Mouse (Mus musculus) hindbrain, embryonic 13.5 days (tissue): Measurements from ENCODE around the gene Snw1. TPM values are rescaled to one million over a fixed set of nuclear protein-coding genes. Genes with fewer than 3 reads are reported as not detected.
"Not testable (repeated sequence)": the region's sequence is repeated elsewhere in the genome, so short reads cannot be mapped to it uniquely, and the experiment has no call there.

ENCODE experiments used
- ATAC-seq: fragments of 200-750 bp; cut with Nextera tagmentation; 2 replicates; pipeline ENCODE4 v1.8.0; 2017; ENCODE audit warnings: moderate TSS enrichment; ENCODE audit not compliant: low FRiP score
- H3K27ac ChIP-seq: fragments of 300-500 bp; sonication (generic); 2 replicates; pipeline ENCODE4 v1.5.1; 2015; ENCODE audit warnings: inconsistent platforms, mild to moderate bottlenecking, moderate library complexity
- H3K27me3 ChIP-seq: fragments of 300-500 bp; sonication (generic); 2 replicates; pipeline ENCODE4 v1.6.1; 2015; ENCODE audit warnings: mild to moderate bottlenecking, inconsistent platforms
- H3K36me3 ChIP-seq: fragments of 300-500 bp; sonication (generic); 2 replicates; pipeline ENCODE4 v1.6.1; 2015; ENCODE audit warnings: mild to moderate bottlenecking, inconsistent platforms
- H3K4me1 ChIP-seq: fragments of 300-500 bp; sonication (generic); replicated peaks from 2 replicates; pipeline ENCODE4 v1.6.1; 2015; ENCODE audit warnings: inconsistent platforms
- H3K4me2 ChIP-seq: fragments of 300-500 bp; sonication (generic); 2 replicates; pipeline ENCODE4 v1.6.1; 2015; ENCODE audit warnings: inconsistent platforms, mild to moderate bottlenecking, moderate library complexity
- H3K4me3 ChIP-seq: fragments of 300-500 bp; sonication (generic); 2 replicates; pipeline ENCODE4 v1.5.1; 2015; ENCODE audit warnings: mild to moderate bottlenecking, inconsistent platforms
- H3K9ac ChIP-seq: fragments of 300-500 bp; sonication (generic); 2 replicates; pipeline ENCODE4 v1.6.1; 2015; ENCODE audit warnings: mild to moderate bottlenecking, inconsistent platforms
- H3K9me3 ChIP-seq: fragments of 300-500 bp; sonication (generic); 2 replicates; pipeline ENCODE4 v1.6.1; 2016; ENCODE audit warnings: inconsistent platforms
- whole genome bisulfite sequencing: fragments of 180-500 bp; shearing (Covaris S2); methylation state at CpG from one replicate; pipeline ENCODE4 v1.1.7; 2015; 5-methylcytosine and 5-hydroxymethylcytosine counted together
- polyA plus RNA-seq: library from polyadenylated mRNA; unstranded; fragments of >200 nt; fragmentation: Nextera tagmentation; extraction: Ambion mirVana; gene quantifications from 2 replicates; pipeline ENCODE4 v1.2.1, GENCODE M21; 2015

Snw1 gene
- 124 and 129 TPM in 2 replicates for polyA plus RNA-seq

DNA sequence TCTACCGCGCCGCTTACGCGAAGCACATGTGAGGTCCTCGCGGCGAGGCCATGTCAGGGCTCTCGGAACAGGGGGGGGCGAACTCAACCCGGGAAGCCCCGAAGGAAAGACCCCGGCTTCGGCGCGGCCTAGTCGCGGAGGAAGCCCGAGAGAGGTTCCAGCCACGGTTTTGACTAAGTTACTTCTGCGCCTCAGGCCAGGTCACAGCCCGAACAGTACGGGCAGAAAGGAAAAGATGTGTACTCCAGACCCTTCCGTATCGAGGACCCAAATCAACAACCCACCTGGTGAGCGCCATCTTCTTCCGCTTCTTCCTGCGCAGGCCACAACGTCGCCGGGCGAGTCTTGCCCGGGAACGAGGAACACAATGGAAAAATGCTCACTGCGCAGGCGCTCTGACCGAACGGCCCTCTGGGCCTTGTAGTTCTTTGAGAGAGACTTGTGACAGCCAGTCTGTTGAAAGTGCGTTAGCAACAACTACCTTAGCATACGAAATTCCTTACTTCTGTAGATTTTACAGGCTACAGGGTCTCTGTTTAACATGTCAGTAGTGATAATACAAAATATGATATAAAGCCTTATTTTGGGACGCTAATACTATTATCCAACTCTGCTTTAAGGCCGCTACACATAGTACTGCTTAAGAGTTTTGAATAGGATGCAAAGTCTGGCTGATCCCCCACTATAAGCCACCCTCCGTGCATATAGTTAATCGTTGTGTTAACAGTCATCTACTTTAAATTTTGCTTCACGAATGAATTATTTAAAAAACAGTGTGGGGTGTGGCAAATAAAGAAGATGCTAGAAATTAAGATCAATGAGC is at the start of gene Snw1:
Snw1 (minus strand) TSS at position 311 of the 823 bp plus-strand sequence.
- Histone ChIP-seq H3K4me3 (peak within 1 kb of the TSS; percentile 73), H3K27ac (peak within 1 kb of the TSS; percentile 93), H3K4me2 (peak within 1 kb of the TSS; percentile 71), H3K9ac (peak within 1 kb of the TSS; percentile 92), H3K9me3 (no peaks in the 10 kb centered on the region), H3K36me3 (peaks cover 13% of the 10 kb centered on the region), H3K27me3 (peaks cover 6% of the 10 kb centered on the region; the same call in 1 of the 2 replicates), H3K4me1 (peaks cover 16% of the 10 kb centered on the region)
- 3% methylated on average over 45 of the region's 45 CpGs for WGBS
- peak; percentile 98 for ATAC-seq

DNA sequence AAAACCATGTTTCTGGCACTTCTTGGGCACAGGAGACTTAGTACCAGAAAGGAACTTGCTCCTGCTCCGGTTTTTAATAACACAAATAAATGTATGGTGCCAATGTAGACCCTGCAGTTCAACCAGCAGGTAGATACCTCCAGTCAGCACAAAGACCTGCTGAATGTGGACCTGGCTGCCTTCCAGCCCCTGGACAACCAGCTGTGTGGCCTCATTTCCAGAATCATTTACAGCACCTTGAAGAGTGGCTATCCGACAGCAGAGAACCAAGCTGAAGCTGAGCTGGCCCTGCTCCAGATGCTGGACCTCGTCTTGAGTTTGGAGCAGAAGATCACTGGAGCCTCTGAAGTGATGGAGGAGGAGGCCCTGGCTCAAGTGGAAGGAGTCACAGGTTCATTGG is 47.5 kb upstream of the Snw1 start:
- H3K9me3 ChIP-seq, ATAC-seq, H3K4me2 ChIP-seq, H3K36me3 ChIP-seq, H3K9ac ChIP-seq, H3K27ac ChIP-seq, H3K4me1 ChIP-seq, H3K27me3 ChIP-seq, H3K4me3 ChIP-seq: not testable (repeated sequence)
- 69% methylated on average over 3 of the region's 3 CpGs for WGBS

DNA sequence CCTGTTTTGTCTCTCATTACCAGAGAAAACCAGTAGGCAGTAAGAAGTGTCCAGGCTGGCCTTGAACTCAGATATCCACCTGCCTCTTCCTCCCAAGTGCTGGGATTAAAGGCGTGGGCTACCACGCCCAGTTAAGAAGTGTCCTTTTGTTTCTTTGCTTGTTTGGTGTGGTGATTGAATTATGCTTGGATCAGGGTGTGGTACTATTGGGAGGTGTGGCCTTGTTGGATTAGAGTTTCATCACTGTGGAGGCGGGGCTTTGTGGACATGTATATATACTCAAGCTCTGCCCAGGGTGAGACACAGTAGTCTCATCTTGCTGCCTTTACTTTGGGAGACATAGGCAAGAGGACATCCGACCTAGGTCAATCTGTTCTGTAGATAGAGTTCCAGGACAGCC is 41.9 kb upstream of the Snw1 start, which contains the start of gene Gm8300:
Gm8300 (plus strand) TSS at position 301 of the 400 bp plus-strand sequence.
- H3K36me3 ChIP-seq, H3K4me3 ChIP-seq, H3K9ac ChIP-seq, H3K27me3 ChIP-seq, ATAC-seq, H3K27ac ChIP-seq, H3K9me3 ChIP-seq, H3K4me2 ChIP-seq, H3K4me1 ChIP-seq: not testable (repeated sequence)
- WGBS: 90% methylated on average over 4 of the region's 4 CpGs

DNA sequence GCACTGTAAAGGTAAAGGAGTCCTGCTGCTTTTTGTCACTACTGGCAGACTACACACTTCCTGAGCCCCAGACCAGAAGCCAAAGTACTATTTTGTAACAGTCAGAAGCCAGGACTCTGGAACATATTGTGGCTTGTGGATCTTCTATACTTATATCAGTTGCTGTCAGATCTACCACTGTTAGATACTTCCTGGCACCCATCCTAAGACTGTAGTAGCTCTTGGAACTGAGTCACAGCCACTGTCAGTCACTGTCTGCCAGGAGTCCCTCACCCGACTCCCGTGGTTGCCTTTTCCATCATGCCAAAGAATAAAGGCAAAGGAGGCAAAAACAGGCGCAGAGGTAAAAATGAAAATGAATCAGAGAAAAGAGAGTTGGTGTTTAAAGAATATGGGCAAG is 22.3 kb upstream of the Snw1 start, which contains the start of gene Gm5788:
Gm5788 (plus strand) TSS at position 301 of the 400 bp plus-strand sequence.
- H3K27ac ChIP-seq, H3K4me2 ChIP-seq, H3K9me3 ChIP-seq, H3K36me3 ChIP-seq, H3K4me1 ChIP-seq, H3K9ac ChIP-seq, H3K27me3 ChIP-seq, H3K4me3 ChIP-seq, ATAC-seq: not testable (repeated sequence)
- 85% methylated on average over 3 of the region's 3 CpGs for WGBS

DNA sequence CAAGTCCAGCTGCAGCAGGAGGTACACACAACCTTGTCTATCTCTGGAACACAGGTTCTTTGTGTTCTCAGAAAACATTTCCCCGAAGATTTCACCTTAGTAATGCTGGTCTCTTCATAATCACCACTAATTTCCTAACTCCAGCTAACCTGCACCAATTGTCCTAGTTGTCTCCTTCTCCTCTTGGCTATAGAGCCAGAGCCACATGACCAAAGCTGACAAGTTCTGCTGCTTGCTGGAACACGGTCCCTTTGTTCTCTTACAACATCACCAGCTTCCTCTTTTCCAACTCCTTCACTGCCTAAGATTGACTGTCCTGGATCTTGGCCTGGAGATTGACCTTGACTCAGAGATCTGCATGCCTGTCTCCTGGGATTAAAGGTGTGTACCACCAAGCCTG is 16.6 kb upstream of the Snw1 start:
- 67% methylated on average over 2 of the region's 2 CpGs for WGBS

DNA sequence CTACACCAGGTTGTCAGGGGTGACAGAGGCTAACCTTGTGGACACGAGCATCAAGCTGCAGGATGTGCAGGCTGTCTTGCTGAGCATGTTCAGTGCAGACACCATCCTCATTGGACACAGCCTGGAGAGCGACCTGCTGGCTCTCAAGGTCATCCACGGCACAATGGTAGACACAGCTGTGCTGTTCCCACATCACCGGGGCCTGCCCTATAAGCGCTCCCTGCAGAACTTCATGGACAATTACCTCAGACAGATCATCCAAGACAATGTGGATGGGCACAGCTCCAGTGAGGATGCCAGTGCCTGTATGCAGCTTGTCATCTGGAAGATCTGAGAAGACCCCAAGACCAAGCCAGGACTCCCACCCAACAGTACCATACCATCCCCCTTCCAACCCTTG is 10.4 kb upstream of the Snw1 start:
- not testable (repeated sequence) for ATAC-seq, H3K36me3 ChIP-seq, H3K4me1 ChIP-seq, H3K27me3 ChIP-seq, H3K4me2 ChIP-seq, H3K9me3 ChIP-seq, H3K9ac ChIP-seq, H3K27ac ChIP-seq, H3K4me3 ChIP-seq
- 78% methylated on average over 5 of the region's 5 CpGs for WGBS

More for the DNA sequence above, 16.6 kb upstream of the Snw1 start:
- H3K4me3 ChIP-seq, H3K4me1 ChIP-seq, H3K36me3 ChIP-seq, H3K27me3 ChIP-seq, H3K9me3 ChIP-seq, ATAC-seq, H3K4me2 ChIP-seq, H3K27ac ChIP-seq, H3K9ac ChIP-seq: not testable (repeated sequence)

DNA sequence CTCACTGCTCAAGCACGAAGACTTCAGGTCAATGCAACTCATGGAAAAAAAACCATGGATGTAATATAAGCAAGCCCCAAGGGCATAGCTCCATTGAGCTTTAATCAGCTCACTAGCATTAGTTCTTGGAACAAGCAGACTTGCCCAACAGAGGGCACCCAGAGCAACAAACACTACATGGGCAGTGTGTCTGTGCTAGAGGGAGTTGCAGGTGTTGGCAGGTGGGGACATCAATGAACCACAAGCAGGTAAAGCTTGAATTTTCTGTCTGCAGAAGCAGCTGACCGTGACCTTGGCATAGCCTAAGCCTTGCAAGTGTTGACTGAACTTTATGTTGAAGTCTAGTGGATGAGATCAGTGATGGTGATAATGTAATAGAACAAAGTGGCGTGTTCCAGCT is 2.7 kb upstream of the Snw1 start:
- H3K4me1 ChIP-seq: peaks cover 16% of the 10 kb centered on the region
- ATAC-seq: no peak
- H3K4me3 ChIP-seq: no peak overlapping the region
- 84% methylated on average over 3 of the region's 3 CpGs for WGBS
- no peaks in the 10 kb centered on the region for H3K9me3 ChIP-seq
- H3K4me2 ChIP-seq: no peak overlapping the region
- no peak overlapping the region for H3K9ac ChIP-seq
- no peak overlapping the region for H3K27ac ChIP-seq
- no peaks in the 10 kb centered on the region for H3K36me3 ChIP-seq
- peaks cover 6% of the 10 kb centered on the region; the same call in 1 of the 2 replicates for H3K27me3 ChIP-seq

DNA sequence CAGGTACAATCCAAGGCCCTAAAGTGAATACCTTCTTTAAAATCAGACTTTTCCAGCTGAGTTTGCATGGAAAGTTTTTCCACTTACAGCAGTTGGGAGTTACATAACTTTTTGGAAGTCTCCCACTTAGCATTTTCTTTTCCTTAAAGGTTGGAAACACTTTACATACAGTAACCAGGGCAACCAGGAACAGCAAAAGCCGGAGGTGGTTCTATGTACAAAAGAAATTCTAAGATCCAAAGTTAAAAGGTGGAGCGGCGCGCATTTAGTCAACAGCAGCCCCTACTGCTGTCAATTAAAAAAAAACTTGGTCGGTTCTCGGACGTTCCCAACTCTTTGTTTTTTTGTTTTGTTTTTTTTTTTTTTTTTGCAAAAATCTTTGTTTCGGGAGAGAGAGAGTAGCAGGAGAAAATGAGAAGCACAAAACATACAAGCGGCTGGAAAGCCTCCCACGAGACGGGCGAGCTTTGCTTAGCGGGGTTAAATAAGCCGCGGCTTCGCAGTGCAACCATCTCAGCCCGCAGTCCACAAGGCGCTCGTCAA is 582 bp downstream of the Snw1 start:
- no peak for ATAC-seq
- peaks cover 16% of the 10 kb centered on the region for H3K4me1 ChIP-seq
- H3K27me3 ChIP-seq: peaks cover 6% of the 10 kb centered on the region; the same call in 1 of the 2 replicates
- peak overlapping the region; percentile 93 for H3K27ac ChIP-seq
- H3K36me3 ChIP-seq: peaks cover 20% of the 10 kb centered on the region
- peak overlapping the region; percentile 71 for H3K4me2 ChIP-seq
- H3K9me3 ChIP-seq: no peaks in the 10 kb centered on the region
- under 1% methylated on average over 19 of the region's 19 CpGs for WGBS
- peak overlapping the region; percentile 73 for H3K4me3 ChIP-seq
- peak overlapping the region; percentile 92 for H3K9ac ChIP-seq

DNA sequence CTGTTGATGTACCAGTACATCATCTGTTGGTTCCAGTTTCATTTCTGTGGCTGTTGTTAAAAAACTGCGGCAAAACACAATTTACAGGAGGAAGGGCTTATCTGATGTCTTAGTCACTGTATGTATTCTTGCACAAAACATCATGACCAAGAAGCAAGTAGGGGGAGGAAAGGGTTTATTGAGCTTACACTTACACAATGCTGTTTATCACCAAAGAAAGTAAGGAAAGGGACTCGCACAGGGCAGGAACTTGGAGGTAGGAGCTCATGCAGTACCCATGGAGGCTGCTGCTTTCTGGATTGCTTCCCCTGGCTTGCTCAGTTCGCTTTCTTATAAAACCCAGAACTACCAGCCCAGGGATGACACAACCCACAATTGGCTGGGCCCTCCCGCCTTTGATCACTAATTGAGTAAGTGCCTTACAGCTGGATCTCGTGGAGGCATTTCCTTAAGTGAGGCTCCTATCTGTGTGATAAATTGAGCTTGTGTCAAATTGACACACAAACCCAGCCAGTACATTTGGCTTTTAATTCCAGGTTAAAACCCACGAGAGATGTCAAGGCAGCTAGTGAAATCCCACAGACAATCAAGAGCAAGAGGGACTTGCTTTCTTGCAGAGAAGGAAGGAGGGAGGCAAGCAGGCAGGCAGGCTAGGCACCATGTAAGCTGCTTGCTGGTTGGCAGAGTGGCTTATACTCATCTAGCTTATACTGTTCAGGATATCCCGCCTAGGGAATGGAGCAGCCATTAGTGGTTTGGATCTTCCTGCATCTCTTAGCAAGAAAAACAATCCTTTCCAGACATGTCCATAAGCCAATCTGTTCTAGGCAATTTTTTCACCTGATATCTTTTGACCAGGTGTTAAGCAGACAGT is 1.6 kb downstream of the Snw1 start:
- no peak overlapping the region for H3K27ac ChIP-seq
- no peak for ATAC-seq
- peak overlapping the region; percentile 71 for H3K4me2 ChIP-seq
- H3K9me3 ChIP-seq: no peaks in the 10 kb centered on the region
- peaks cover 16% of the 10 kb centered on the region for H3K4me1 ChIP-seq
- peak overlapping the region; percentile 19 for H3K9ac ChIP-seq
- H3K27me3 ChIP-seq: peaks cover 6% of the 10 kb centered on the region; the same call in 1 of the 2 replicates
- peaks cover 24% of the 10 kb centered on the region for H3K36me3 ChIP-seq
- peak overlapping the region; percentile 73 for H3K4me3 ChIP-seq
- 70% methylated on average over 7 of the region's 7 CpGs for WGBS

DNA sequence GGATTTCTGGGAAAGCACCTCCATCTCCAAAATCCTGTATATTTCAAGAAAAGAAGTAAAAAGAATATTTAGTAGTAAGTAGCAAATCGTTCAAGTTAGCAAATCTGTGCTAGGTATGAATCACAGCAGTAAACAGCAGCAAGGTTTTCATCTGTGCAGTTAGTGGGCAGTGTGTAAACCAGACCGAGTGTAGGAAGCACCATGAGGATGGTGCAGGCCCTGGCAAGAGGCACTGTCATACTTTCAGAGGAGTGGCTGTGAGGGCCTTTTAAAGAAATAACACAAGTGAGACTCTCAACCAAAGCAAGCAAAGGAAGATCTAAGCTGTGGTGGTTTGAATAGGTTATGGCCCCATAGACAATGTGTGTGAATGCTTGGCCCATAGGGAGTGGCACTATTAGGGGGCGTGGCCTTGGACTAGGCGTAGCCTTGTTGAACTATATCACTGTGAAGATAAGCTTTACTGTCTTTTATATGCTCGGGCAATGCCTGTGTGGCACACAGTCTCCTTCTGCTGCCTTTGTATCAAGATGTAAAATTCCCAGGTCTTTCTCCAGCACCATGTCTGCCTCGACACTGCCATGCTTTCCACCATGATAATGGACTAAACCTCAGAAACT is 7.3 kb downstream of the Snw1 start:
- peaks cover 75% of the 10 kb centered on the region for H3K36me3 ChIP-seq
- whole genome bisulfite sequencing: 94% methylated on average over 6 of the region's 6 CpGs

DNA sequence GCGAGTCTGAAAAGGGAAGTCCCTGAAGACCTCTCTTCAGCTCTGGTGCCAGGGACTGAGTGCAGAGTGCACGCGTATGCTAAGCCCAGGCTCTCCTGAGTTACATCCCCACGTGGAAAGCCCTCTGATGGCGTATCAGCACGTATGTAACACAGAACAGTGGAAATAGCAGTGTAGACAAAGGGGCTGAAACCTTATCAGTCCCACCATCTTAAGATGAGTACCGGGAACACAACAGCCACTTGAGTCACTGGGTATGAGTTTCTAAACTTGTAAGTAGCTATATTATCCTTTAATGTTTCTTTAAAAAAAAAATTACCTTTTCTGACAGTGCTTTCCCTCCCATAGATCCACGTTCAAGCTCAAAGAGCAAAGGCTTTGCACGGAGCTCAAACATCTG is 22.6 kb downstream of the Snw1 start:
- no peak overlapping the region for H3K27ac ChIP-seq
- 92% methylated on average over 9 of the region's 9 CpGs for WGBS
- H3K27me3 ChIP-seq: no peaks in the 10 kb centered on the region
- peaks cover 77% of the 10 kb centered on the region for H3K36me3 ChIP-seq
- ATAC-seq: no peak
- peaks cover 7% of the 10 kb centered on the region for H3K4me1 ChIP-seq
- H3K9ac ChIP-seq: no peak overlapping the region
- H3K9me3 ChIP-seq: no peaks in the 10 kb centered on the region
- H3K4me3 ChIP-seq: no peak overlapping the region
- H3K4me2 ChIP-seq: no peak overlapping the region

More for the DNA sequence above, 7.3 kb downstream of the Snw1 start:
- H3K9ac ChIP-seq: no peak overlapping the region
- H3K27ac ChIP-seq: no peak overlapping the region
- ATAC-seq: no peak
- no peak overlapping the region for H3K4me3 ChIP-seq
- no peaks in the 10 kb centered on the region for H3K27me3 ChIP-seq
- no peaks in the 10 kb centered on the region for H3K9me3 ChIP-seq
- H3K4me2 ChIP-seq: no peak overlapping the region
- no peaks in the 10 kb centered on the region for H3K4me1 ChIP-seq
